Mouse (Mus musculus) E14TG2a.4 (cell line): Measurements from ENCODE around the gene Gm43738.
A peak's percentile ranks its signal among the peaks of the same experiment; 100 is the strongest.

Experiments used
- H3K27me3 ChIP-seq: 2 replicates; pipeline ENCODE4 v1.6.1; 2014; ENCODE audit warnings: low read length, control low read depth; ENCODE audit not compliant: insufficient read depth
- H3K36me3 ChIP-seq: 2 replicates; pipeline ENCODE4 v1.6.1; 2014; ENCODE audit warnings: low read length, control low read depth; ENCODE audit not compliant: insufficient read depth
- H3K4me1 ChIP-seq: replicated peaks from 2 replicates; pipeline ENCODE4 v1.6.1; 2014; ENCODE audit warnings: low read depth, low read length, control low read depth
- H3K4me3 ChIP-seq: replicated peaks from 2 replicates; pipeline ENCODE4 v1.5.1; 2014; ENCODE audit warnings: mild to moderate bottlenecking, low read length
- H3K9me3 ChIP-seq: 2 replicates; pipeline ENCODE4 v1.6.1; 2014; ENCODE audit warnings: low read length, control low read depth
- CTCF ChIP-seq: conservative IDR thresholded peaks from 2 replicates; pipeline ENCODE4 v1.5.1; 2014; ENCODE audit warnings: low read length
- NANOG ChIP-seq: IDR thresholded peaks from 2 replicates; pipeline ENCODE4 v1.6.1; 2014; ENCODE audit warnings: borderline replicate concordance, low read length, mixed read lengths
- POU5F1 ChIP-seq: IDR thresholded peaks from 2 replicates; pipeline ENCODE4 v1.6.1; 2014; ENCODE audit warnings: low read length, borderline replicate concordance

The Gm43738 gene

GRCm38 (mm10) chr3:89108146-89108545 lies 7.2 kb upstream of the Gm43738 start:
- H3K4me1 ChIP-seq = peaks cover 8% of the 10 kb centered on the region
- H3K27me3 ChIP-seq = peaks cover under 1% of the 10 kb centered on the region; the same call in 1 of the 2 replicates
- H3K4me3 ChIP-seq = no peak overlapping the region
- TF ChIP-seq NANOG = no peak
- no peaks in the 10 kb centered on the region for H3K36me3 ChIP-seq
- no peaks in the 10 kb centered on the region for H3K9me3 ChIP-seq

GRCm38 (mm10) chr3:89107545-89107944 lies 6.6 kb upstream of the Gm43738 start:
- peaks cover 14% of the 10 kb centered on the region for H3K4me1 ChIP-seq
- no peaks in the 10 kb centered on the region for H3K9me3 ChIP-seq
- H3K27me3 ChIP-seq = no peaks in the 10 kb centered on the region
- H3K36me3 ChIP-seq = no peaks in the 10 kb centered on the region
- no peak for TF ChIP-seq POU5F1
- TF ChIP-seq NANOG = no peak
- no peak for TF ChIP-seq CTCF
- H3K4me3 ChIP-seq = no peak overlapping the region

GRCm38 (mm10) chr3:89106881-89107280 lies 6.0 kb upstream of the Gm43738 start:
- no peak for TF ChIP-seq NANOG
- no peak for TF ChIP-seq POU5F1
- no peak for TF ChIP-seq CTCF
- no peaks in the 10 kb centered on the region for H3K9me3 ChIP-seq
- H3K4me3 ChIP-seq = no peak overlapping the region
- H3K4me1 ChIP-seq = peaks cover 19% of the 10 kb centered on the region
- H3K36me3 ChIP-seq = no peaks in the 10 kb centered on the region
- H3K27me3 ChIP-seq = no peaks in the 10 kb centered on the region

GRCm38 (mm10) chr3:89103291-89103595 lies 2.3 kb upstream of the Gm43738 start:
- Histone ChIP-seq H3K4me1 (peaks cover 38% of the 10 kb centered on the region), H3K36me3 (peaks cover 27% of the 10 kb centered on the region), H3K27me3 (no peaks in the 10 kb centered on the region), H3K4me3 (no peak overlapping the region), H3K9me3 (no peaks in the 10 kb centered on the region)
- TF ChIP-seq CTCF (no peak), NANOG (no peak), POU5F1 (no peak)

- H3K4me1 ChIP-seq = peaks cover 38% of the 10 kb centered on the region
- peak overlapping the region; percentile 91 for H3K4me3 ChIP-seq
- H3K9me3 ChIP-seq = no peaks in the 10 kb centered on the region
- no peak for TF ChIP-seq NANOG
- TF ChIP-seq CTCF = no peak
- TF ChIP-seq POU5F1 = no peak
- H3K36me3 ChIP-seq = peaks cover 33% of the 10 kb centered on the region
- H3K27me3 ChIP-seq = no peaks in the 10 kb centered on the region
These were observed 1.8 kb upstream of the Gm43738 start for GRCm38 (mm10) chr3:89102495-89103290.

- peaks cover 40% of the 10 kb centered on the region for H3K36me3 ChIP-seq
- peaks cover 38% of the 10 kb centered on the region for H3K4me1 ChIP-seq
- peak within 1 kb of the TSS; percentile 91 for H3K4me3 ChIP-seq
- no peak for TF ChIP-seq CTCF
- TF ChIP-seq POU5F1 = no peak
- TF ChIP-seq NANOG = no peak
- no peaks in the 10 kb centered on the region for H3K27me3 ChIP-seq
- no peaks in the 10 kb centered on the region for H3K9me3 ChIP-seq
These were observed 1.1 kb upstream of the Gm43738 start, which contains the start of gene Fdps for GRCm38 (mm10) chr3:89101812-89102494. TSS of gene Fdps (minus strand) at chr3:89101959.

GRCm38 (mm10) chr3:89101459-89101811 lies 536 bp upstream of the Gm43738 start:
- Histone ChIP-seq H3K4me3 (peak overlapping the region; percentile 91), H3K9me3 (no peaks in the 10 kb centered on the region), H3K4me1 (peaks cover 39% of the 10 kb centered on the region), H3K36me3 (peaks cover 45% of the 10 kb centered on the region), H3K27me3 (no peaks in the 10 kb centered on the region)
- TF ChIP-seq CTCF (no peak), NANOG (no peak), POU5F1 (no peak)

GRCm38 (mm10) chr3:89094021-89094420 lies 6.9 kb downstream of the Gm43738 start:
- peaks cover 57% of the 10 kb centered on the region for H3K36me3 ChIP-seq
- H3K9me3 ChIP-seq = no peaks in the 10 kb centered on the region
- no peak for TF ChIP-seq CTCF
- TF ChIP-seq NANOG = no peak
- no peak for TF ChIP-seq POU5F1
- H3K4me3 ChIP-seq = no peak overlapping the region
- H3K27me3 ChIP-seq = peaks cover 40% of the 10 kb centered on the region
- H3K4me1 ChIP-seq = peaks cover 68% of the 10 kb centered on the region
